Mouse (Mus musculus) erythroblast, embryonic 14.5 days (primary cell): Measurements from ENCODE around the gene Igsf8.

ENCODE experiments used
- GATA1 ChIP-seq: IDR thresholded peaks from 2 replicates; pipeline ENCODE4 v1.6.1; 2012; ENCODE audit warnings: low read length, inconsistent platforms, mixed read lengths
- TAL1 ChIP-seq: IDR thresholded peaks from 3 replicates; pipeline ENCODE4 v1.6.1; 2012; ENCODE audit warnings: low read length, inconsistent platforms, mixed read lengths

DNA sequence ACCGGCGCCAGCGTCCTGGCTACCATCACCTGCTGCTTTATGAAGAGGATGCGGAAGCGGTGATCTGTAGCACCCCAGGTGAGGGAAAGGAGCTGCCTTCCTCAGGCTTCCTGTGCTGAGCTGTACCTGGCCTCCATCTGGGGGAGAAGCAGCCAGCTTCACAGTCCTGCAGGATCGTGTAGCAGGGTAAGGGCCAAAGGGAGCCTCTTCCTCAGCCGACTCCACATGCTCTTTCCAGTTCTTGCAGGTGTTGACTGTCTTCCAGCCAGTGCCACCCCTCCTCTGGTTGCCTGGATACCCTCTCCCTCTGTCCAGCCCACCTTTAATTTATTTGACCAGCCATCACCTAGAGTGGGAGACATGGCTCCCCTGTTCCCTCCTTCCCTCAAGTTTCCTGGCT lies 57.9 kb downstream of the Igsf8 start:
- TF ChIP-seq GATA1, result no peak
- no peak for TF ChIP-seq TAL1
